Mouse (Mus musculus) urinary bladder, postnatal 36 days (tissue): Measurements from ENCODE around the gene Spen.
A peak's percentile ranks its signal among the peaks of the same experiment; 100 is the strongest.
"Not testable (repeated sequence)": the region's sequence is repeated elsewhere in the genome, so short reads cannot be mapped to it uniquely, and the experiment has no call there.

Experiments
- DNase-seq, 2 experiments: peaks; one replicate each; pipeline ENCODE4 v3.0.0; 2022; ENCODE audit warnings: low spot score in 2 of 2, mixed read lengths in 1 of 2

Gene Spen

DNA sequence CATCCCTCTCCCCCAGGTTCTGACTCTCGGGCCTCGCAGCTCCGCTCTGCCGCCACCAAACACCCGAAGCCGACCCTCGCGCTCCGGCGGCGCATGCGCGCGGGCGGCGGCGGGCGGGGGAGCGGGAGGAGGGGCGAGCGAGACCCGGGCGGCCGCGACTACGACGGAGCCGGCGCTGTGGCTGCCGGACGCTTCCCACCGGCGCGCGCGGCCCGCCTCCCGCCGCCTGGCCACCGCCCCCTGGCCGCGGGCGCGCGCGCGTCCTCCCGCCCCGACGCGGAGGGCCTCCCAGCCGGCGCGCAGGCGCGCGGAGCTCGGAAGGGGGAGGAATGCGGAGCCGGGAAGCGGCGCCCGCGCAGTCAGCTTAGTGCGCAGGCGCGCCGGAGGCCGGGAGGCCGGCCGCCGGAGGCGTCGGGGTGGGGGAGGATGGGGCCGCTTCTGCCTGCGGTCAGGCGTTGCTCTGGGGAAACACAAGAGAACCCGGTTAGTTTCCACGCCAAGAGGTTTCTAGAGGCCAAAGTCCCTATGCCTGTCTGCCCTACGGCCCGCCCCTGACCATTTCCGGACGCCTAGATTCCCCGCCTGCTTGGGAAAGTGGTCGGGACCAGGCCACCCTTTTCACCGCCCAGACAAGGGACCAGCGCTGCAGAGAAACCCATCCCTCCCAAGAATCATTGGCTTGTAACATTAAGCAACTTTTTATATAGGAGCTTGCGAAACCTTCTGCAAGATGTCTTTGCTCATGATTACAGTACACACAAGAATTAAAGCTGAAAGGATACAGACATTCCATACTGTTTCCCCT is at the start of gene Spen:
TSS of gene Spen (minus strand) at position 190 of the 805 bp plus-strand sequence.
- peak; percentile 84 to 90 for DNase-seq

- DNase-seq = no peak
Measured at GRCm38 (mm10) chr4:141583919-141584318, 45.5 kb upstream of the Spen start.

DNA sequence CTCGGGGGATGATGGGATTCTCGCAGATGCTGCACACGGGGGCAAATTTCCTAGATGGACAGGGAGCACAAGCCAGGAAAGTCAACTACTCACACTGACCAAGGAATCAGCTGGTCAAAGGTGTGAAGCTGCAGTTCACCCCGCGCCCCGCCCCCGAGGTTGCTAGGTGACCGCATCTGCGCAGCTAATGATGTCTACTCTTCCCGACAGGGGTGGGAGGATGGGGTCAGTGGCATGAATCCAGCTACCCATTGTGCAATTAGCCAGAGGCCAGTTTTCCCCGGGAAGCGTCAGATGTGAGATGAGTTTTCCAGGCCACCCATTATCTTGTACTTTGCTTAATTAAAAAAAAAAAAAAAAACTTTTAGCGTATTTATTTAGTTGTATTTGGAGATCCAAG is 42.7 kb upstream of the Spen start:
- DNase-seq = no peak

- no peak for DNase-seq
Measured at GRCm38 (mm10) chr4:141578833-141579232, 40.4 kb upstream of the Spen start.

- no peak for DNase-seq
Measured at GRCm38 (mm10) chr4:141576877-141577276, 38.5 kb upstream of the Spen start.

GRCm38 (mm10) chr4:141576404-141576803 is 38.0 kb upstream of the Spen start:
- DNase-seq = no peak

DNA sequence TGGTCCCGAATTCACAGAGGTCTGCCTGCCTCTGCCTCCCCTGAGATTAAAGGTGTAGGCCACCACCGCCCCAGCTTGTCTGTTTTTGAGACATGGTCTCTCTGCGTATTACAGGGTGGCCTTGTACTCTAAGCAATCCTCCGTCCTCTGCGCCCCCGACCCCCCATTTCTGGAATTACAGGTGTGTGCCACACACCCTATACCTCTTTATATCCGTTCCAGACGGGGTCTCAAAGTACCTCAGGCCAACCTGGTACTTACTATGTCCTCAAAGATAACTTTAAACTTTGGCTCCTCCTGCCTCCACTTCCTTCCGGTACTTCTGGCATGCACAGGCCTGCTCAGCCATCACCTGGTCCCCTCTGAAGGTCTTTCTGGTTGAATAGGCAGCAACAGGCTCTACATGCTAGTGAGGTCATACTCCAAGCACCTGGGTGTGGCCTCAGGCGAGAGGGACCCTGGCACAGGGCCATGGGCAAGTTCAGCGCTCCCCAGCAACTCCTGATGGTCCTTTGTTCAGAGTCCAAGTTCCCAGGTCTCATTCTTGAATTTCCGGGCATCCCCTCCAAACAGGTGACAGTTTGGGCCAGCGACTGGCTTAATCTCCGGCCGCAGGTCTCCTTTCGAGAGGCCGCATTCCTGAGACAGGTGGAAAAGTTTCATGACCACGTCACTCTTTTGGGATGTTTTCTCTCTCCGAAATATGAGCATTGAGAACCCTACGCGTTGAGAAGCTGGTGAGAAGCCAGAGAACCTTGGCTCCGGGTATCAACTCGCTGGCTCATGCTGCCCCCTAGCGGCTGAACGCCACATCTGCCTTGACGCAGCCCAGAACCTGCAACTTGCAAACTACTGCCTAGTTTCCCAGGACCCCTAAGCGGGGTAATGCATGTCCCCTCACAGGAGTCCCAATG is 36.6 kb upstream of the Spen start:
- DNase-seq = peak; percentile 76 to 86

GRCm38 (mm10) chr4:141573359-141573966 is 35.1 kb upstream of the Spen start:
- DNase-seq = peak; percentile 63 to 70

DNA sequence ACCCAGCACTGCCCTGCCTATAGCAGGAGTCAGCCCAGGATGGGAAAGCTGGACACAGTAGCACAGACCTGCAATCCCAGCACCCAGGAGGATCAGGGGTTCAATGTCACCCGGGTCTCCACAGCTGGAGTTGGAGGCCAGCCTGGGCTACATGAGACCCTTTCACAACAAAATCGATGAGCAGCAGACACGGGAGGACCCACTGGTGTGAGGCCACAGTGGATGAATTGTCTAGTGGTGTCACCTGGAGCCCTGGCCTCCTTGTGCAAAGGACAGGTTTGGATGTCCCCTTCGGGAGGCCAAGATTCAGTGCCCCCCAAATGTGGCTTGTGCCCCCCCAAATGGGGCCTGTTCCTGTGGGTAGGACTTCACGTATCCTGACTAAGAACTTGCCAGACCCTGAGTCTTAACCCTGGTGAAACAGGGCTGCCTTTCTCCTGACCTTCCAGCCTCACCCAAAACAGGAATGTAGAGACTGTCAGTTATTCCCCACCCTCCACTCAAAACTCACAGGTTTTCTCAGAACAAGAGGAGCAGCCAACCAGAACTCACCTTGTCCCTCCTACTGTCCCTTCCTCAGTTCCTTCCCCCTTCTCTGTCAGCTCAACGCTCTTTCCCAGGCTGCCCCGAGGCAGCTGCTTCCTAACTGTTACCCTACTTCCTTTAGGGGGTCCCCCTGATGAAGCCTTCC is 34.4 kb upstream of the Spen start:
- no peak for DNase-seq

- DNase-seq = no peak
Measured at GRCm38 (mm10) chr4:141571934-141572333, 33.5 kb upstream of the Spen start.

GRCm38 (mm10) chr4:141571337-141571739 is 32.9 kb upstream of the Spen start:
- DNase-seq = no peak

DNA sequence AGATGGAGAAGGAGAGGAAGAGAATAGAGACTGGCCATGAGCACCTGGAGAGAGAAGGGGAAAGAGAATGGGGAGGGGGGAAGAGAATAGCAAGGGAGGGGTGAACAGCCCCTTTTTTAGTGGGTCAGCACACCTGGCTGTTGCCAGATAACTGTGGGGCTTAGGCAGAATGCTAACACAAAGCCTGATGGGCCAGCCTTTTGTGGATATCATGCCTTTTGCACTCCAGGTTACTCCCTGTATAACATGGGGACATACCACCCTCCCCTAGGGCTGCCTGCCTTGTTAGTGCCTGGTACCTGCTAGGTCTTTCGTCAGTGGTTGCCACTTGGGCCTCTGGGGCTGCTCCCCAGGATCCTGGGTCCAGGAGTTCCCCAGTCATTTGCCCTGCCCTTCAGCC is 32.4 kb upstream of the Spen start:
- no peak for DNase-seq

- peak in 1 of 2 experiments; percentile 51 for DNase-seq
Measured at GRCm38 (mm10) chr4:141570004-141570403, 31.6 kb upstream of the Spen start.

- DNase-seq = no peak
Measured at GRCm38 (mm10) chr4:141568966-141569365, 30.6 kb upstream of the Spen start.

DNA sequence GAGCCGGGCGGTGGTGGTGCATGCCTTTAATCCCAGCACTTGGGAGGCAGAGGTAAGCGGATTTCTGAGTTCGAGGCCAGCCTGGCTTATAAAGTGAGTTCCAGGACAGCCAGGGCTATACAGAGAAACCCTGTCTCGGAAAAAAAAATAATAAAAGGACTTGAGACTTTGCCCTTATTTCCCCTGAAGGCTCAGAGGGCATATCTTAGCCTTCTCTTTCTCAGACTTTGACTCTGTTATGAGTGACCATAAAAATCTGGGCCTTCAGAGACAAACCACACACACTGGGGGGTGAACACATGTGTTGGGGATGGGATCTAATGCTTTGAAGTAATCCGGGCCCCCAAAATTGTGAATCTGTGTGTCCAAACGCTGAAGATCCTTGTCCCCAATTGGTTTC is 28.8 kb upstream of the Spen start:
- DNase-seq = not testable (repeated sequence)

- no peak for DNase-seq
Measured at GRCm38 (mm10) chr4:141566187-141566586, 27.8 kb upstream of the Spen start.

- no peak for DNase-seq
Measured at GRCm38 (mm10) chr4:141565325-141565724, 26.9 kb upstream of the Spen start.

DNA sequence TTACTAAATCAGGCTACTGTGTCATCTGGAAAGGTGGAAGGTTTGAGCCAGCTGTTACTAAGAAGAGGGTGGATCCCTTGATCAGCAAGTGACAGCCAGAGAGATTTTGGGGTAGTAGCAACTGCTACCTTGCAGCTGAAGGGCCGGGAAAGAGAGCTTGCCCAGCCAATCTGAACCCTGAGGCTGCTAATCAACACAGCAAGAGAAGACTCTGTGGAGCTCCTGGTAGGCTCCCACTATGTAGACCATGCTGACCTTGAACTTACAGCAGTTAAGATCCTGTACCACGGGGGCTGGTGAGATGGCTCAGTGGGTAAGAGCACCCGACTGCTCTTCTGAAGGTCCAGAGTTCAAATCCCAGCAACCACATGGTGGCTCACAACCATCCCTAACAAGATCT is 26.3 kb upstream of the Spen start:
- DNase-seq = no peak

GRCm38 (mm10) chr4:141564209-141564608 is 25.8 kb upstream of the Spen start:
- no peak for DNase-seq

DNA sequence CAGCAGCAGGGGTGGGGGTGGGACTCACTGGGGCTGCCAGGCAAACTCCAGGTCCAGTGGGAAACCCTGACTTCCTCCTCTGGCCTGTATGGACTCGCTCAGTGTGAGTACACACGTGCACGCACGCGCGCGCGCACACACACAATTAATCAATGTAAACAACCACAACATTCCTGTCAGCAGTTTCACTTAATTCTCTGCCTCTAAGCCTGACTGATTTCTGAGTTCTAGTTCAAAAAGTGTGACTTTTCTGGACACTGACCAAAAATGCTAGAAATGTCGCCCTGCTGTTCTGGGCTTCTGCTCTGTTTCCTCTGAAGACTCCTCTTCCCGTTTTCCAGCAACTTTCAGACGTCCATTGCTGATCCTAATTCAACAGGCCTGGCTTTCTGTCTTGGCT is 23.9 kb upstream of the Spen start:
- DNase-seq = no peak

- not testable (repeated sequence) for DNase-seq
Measured at GRCm38 (mm10) chr4:141561331-141561919, 23.0 kb upstream of the Spen start.
